Mouse (Mus musculus) MEL (cell line): ENCODE measurements around the gene Nhsl2.

ENCODE experiments used
- CHD2 ChIP-seq: IDR thresholded peaks from 2 replicates; pipeline ENCODE4 v1.6.1; 2011; ENCODE audit warnings: low read length, improper control_type of control experiment
- CTCF ChIP-seq, 3 experiments: IDR thresholded peaks in 2 of 3; conservative IDR thresholded peaks in 1 of 3; 2 replicates each; pipeline ENCODE4 v1.5.1; 2011 to 2012; ENCODE audit warnings: low read length in 3 of 3, low read depth in 2 of 3, mild to moderate bottlenecking in 2 of 3, improper control_type of control experiment in 1 of 3, inconsistent platforms in 1 of 3, mixed read lengths in 1 of 3, moderate library complexity in 1 of 3; ENCODE audit not compliant: control insufficient read depth in 1 of 3, insufficient read depth in 1 of 3, poor library complexity in 1 of 3, severe bottlenecking in 1 of 3
- E2F4 ChIP-seq: IDR thresholded peaks from 2 replicates; pipeline ENCODE4 v1.6.1; 2011; ENCODE audit warnings: low read depth, low read length, improper control_type of control experiment, borderline replicate concordance
- EP300 ChIP-seq, 2 experiments: IDR thresholded peaks; 2 replicates each; pipeline ENCODE4 v1.6.1; 2011; ENCODE audit warnings: improper control_type of control experiment in 2 of 2, low read length in 2 of 2, low read depth in 1 of 2, mild to moderate bottlenecking in 1 of 2
- GATA1 ChIP-seq: IDR thresholded peaks from 2 replicates; pipeline ENCODE4 v1.6.1; 2011; ENCODE audit warnings: low read depth, low read length, improper control_type of control experiment
- MAFK ChIP-seq: IDR thresholded peaks from 2 replicates; pipeline ENCODE4 v1.6.1; 2011; ENCODE audit warnings: low read depth, mild to moderate bottlenecking, low read length, improper control_type of control experiment, borderline replicate concordance
- MAX ChIP-seq: IDR thresholded peaks from 2 replicates; pipeline ENCODE4 v1.6.1; 2011; ENCODE audit warnings: low read length, improper control_type of control experiment
- MYC ChIP-seq: IDR thresholded peaks from 2 replicates; pipeline ENCODE4 v1.6.1; 2011; ENCODE audit warnings: low read depth, mild to moderate bottlenecking, low read length, improper control_type of control experiment, moderate library complexity
- POLR2A ChIP-seq, 2 experiments: IDR thresholded peaks; 2 replicates each; pipeline ENCODE4 v1.6.1; 2011 to 2012; ENCODE audit warnings: low read length in 2 of 2, mild to moderate bottlenecking in 2 of 2, control low read depth in 1 of 2, improper control_type of control experiment in 1 of 2, low read depth in 1 of 2, moderate library complexity in 1 of 2; ENCODE audit not compliant: control insufficient read depth in 1 of 2, insufficient read depth in 1 of 2, poor library complexity in 1 of 2
- RAD21 ChIP-seq: IDR thresholded peaks from 2 replicates; pipeline ENCODE4 v1.6.1; 2011; ENCODE audit warnings: mild to moderate bottlenecking, low read depth, low read length, improper control_type of control experiment
- ZKSCAN1 ChIP-seq: IDR thresholded peaks from 2 replicates; pipeline ENCODE4 v1.6.1; 2012; ENCODE audit warnings: low read depth, mild to moderate bottlenecking, inconsistent platforms, low read length, improper control_type of control experiment, moderate library complexity
- ZMIZ1 ChIP-seq: IDR thresholded peaks from 2 replicates; pipeline ENCODE4 v1.6.1; 2012; ENCODE audit warnings: low read depth, mild to moderate bottlenecking, inconsistent platforms, low read length, improper control_type of control experiment, moderate library complexity

DNA sequence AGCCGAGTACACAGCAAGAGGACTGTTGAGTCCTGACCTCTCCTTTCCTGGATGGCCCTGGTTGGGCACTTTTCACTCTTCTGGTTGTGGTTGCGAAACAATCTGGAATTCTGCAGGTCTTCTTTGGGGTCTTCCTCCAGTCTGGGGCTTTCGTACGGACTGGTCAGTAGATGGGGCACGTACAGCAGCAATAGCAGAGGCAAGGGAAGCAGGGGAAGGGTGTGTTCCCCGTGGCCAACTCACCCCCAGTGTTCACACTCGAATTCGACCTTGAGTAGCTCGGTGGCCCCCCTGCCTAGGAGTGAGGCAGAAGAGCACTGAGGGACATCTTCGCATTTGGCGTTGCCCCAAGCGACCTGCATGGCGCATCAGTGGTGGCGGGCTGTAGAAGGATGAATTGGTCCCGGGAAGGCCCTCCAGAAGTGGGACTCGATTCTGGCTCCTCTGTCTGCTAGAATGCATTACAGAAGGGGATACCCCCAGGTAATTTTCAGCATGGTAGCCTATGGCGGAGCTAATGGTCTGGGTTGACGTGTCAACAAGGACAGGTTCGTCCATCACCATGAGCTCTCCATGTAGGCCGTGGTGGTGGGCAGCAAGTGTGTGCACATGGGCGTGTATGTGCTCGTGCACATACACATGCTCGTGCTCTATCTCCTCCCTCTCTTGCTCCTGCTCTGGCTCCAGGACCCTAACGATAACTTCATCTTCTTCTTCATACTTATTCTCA is 219.8 kb downstream of the Nhsl2 start:
- no peak for TF ChIP-seq ZKSCAN1
- TF ChIP-seq POLR2A (IDR thresholded peaks at IDR 0.05; ENCODE audit: control insufficient read depth in 1 of 2, insufficient read depth in 1 of 2, low read depth in 1 of 2, low read length in 2 of 2, poor library complexity in 1 of 2): no peak
- TF ChIP-seq MYC: no peak
- no peak for TF ChIP-seq CTCF (IDR thresholded peaks at IDR 0.05 in 2 of 3, conservative IDR thresholded peaks at IDR 0.05 in 1 of 3; ENCODE audit: control insufficient read depth in 1 of 3, insufficient read depth in 1 of 3, low read depth in 2 of 3, low read length in 3 of 3, poor library complexity in 1 of 3, severe bottlenecking in 1 of 3)
- TF ChIP-seq RAD21: no peak
- no peak for TF ChIP-seq ZMIZ1
- TF ChIP-seq GATA1: no peak
- TF ChIP-seq CHD2: no peak
- no peak for TF ChIP-seq E2F4
- no peak for TF ChIP-seq EP300 (IDR thresholded peaks at IDR 0.05; ENCODE audit: low read depth in 1 of 2, low read length in 2 of 2)
- TF ChIP-seq MAFK: no peak
- no peak for TF ChIP-seq MAX
